Mouse (Mus musculus) limb, embryonic 12.5 days (tissue): ENCODE measurements around the gene Ehd3. TPM values are rescaled to one million over a fixed set of nuclear protein-coding genes. Genes with fewer than 3 reads are reported as not detected.

ENCODE experiments used
- ATAC-seq: fragments of 200-750 bp; cut with Nextera tagmentation; 2 replicates; pipeline ENCODE4 v1.8.0; 2017; ENCODE audit warnings: low read depth, moderate TSS enrichment; ENCODE audit not compliant: insufficient number of reproducible peaks, insufficient read depth, low FRiP score, low TSS enrichment
- H3K27ac ChIP-seq: fragments of 300-500 bp; sonication (generic); 2 replicates; pipeline ENCODE4 v1.5.1; 2016; ENCODE audit warnings: mild to moderate bottlenecking, moderate library complexity
- H3K27me3 ChIP-seq: fragments of 300-500 bp; sonication (generic); 2 replicates; pipeline ENCODE4 v1.6.1; 2016; ENCODE audit warnings: mild to moderate bottlenecking, moderate library complexity
- H3K36me3 ChIP-seq: fragments of 300-500 bp; sonication (generic); 2 replicates; pipeline ENCODE4 v1.6.1; 2016; ENCODE audit warnings: mild to moderate bottlenecking, moderate library complexity
- H3K4me1 ChIP-seq: fragments of 300-500 bp; sonication (generic); replicated peaks from 2 replicates; pipeline ENCODE4 v1.6.1; 2016
- H3K4me2 ChIP-seq: fragments of 300-500 bp; sonication (generic); 2 replicates; pipeline ENCODE4 v1.6.1; 2016; ENCODE audit warnings: mild to moderate bottlenecking, moderate library complexity
- H3K4me3 ChIP-seq: fragments of 300-500 bp; sonication (generic); replicated peaks from 2 replicates; pipeline ENCODE4 v1.5.1; 2016; ENCODE audit warnings: mild to moderate bottlenecking
- H3K9ac ChIP-seq: fragments of 300-500 bp; sonication (generic); replicated peaks from 2 replicates; pipeline ENCODE4 v1.6.1; 2016; ENCODE audit warnings: mild to moderate bottlenecking, moderate library complexity
- H3K9me3 ChIP-seq: fragments of 300-500 bp; sonication (generic); 2 replicates; pipeline ENCODE4 v1.6.1; 2016; ENCODE audit warnings: mild to moderate bottlenecking, moderate library complexity
- WGBS: fragments of 180-500 bp; shearing (Covaris S2); methylation state at CpG from one replicate; pipeline ENCODE4 v1.1.7; 2016; 5-methylcytosine and 5-hydroxymethylcytosine counted together
- polyA plus RNA-seq: library from polyadenylated mRNA; unstranded; fragments of >200 nt; fragmentation: Nextera tagmentation; extraction: Ambion mirVana; gene quantifications from 2 replicates; pipeline ENCODE4 v1.2.1, GENCODE M21; 2016

Gene Ehd3
- polyA plus RNA-seq, 1 experiment from 2014 or later, result 6.4 TPM

DNA sequence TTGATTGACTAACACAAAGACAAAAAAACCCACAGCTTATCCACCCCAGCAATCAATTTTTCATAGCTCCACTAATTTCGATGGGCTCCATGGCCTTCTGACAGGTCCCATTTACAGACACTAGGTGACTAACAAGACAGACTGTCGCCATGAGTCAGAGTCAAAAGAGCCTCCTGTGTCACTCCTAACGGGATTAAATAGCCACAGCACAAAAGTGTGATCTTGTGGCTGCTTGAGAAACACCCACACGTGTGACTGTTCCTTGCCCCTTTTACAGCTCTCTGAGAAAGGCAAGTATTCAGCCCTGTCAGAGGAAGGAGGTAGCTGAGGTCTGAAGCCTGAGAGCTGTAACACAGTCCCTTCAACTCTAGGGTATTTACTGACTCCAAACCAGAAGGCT lies 49.8 kb downstream of the Ehd3 start:
- no peaks in the 10 kb centered on the region for H3K9me3 ChIP-seq
- no peaks in the 10 kb centered on the region; the same call in 1 of the 2 replicates for H3K27me3 ChIP-seq
- H3K9ac ChIP-seq, result no peak overlapping the region
- no peak overlapping the region for H3K4me3 ChIP-seq
- H3K36me3 ChIP-seq, result no peaks in the 10 kb centered on the region
- H3K27ac ChIP-seq, result no peak overlapping the region
- H3K4me1 ChIP-seq, result no peaks in the 10 kb centered on the region
- 63% methylated on average over 4 of the region's 4 CpGs for WGBS
- H3K4me2 ChIP-seq, result no peak overlapping the region
- ATAC-seq, result no peak

DNA sequence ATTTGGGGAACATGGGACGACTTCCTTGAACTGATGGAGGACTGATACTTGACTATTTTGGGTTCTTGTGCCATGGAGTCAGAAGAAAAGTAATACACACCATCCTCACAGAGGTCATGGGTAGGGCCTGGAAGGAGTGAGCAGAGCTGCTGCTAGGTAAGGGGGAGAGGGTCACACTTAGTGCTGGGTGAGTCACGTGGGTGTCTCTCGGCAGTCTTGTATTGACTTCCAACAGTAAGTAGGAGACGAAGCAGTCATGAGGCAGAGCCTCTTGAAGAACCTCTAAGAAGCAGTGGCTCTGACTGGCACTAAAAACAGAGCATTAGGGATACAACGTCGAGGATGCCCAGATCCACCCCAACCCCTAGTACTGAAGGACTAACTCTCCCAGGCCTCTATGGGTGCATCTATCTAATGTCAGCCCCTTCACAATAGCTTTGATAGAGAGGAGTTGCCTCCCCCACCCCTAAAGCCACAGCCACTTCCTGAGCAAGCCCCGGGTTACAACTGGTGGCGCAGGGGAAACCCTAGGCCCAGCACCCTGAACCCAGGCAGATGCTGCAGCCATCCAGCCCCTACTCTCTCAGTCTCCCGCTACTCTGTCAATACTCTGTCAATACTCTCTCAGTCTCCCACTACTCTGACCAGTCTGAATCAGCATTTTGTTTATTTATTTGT lies 65.2 kb downstream of the Ehd3 start:
- H3K27ac ChIP-seq, result no peak overlapping the region
- no peaks in the 10 kb centered on the region for H3K27me3 ChIP-seq
- no peak for ATAC-seq
- H3K9ac ChIP-seq, result no peak overlapping the region
- no peaks in the 10 kb centered on the region for H3K9me3 ChIP-seq
- WGBS, result 91% methylated on average over 9 of the region's 9 CpGs
- no peak overlapping the region for H3K4me3 ChIP-seq
- H3K36me3 ChIP-seq, result no peaks in the 10 kb centered on the region
- H3K4me2 ChIP-seq, result no peak overlapping the region
- no peaks in the 10 kb centered on the region for H3K4me1 ChIP-seq

DNA sequence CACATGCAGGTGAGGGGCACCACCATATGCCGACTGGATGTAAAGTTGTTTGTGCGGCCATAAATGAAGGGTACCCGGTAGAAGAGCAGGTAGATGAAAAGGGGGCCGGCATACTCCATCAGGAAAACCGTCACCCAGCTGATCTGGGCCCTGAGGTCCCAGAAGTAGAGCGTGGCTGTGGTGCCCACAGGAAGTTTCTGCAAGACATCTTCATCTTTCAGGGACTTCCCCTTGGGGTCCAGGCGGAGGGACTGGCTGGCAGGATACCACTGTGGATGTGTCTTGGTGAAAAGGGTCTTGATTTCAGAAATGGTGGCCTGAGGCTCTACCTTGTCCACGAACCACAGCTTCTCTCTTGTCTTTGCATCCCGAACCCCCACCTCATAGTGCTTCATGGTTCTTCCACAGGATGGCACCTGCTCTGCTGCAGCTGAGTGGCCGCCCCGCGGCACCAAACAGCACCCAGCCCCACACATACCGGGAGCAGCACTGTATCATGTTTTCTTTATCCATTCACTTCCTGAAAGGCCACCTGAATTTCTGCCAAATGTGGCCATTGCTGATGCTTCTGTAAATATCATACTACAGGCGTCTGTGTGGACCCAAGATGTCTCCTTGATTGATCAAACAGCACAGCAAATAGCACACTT lies 67.1 kb downstream of the Ehd3 start:
- WGBS, result 92% methylated on average over 14 of the region's 14 CpGs
- Histone ChIP-seq H3K9me3 (no peaks in the 10 kb centered on the region), H3K4me2 (no peak overlapping the region), H3K36me3 (no peaks in the 10 kb centered on the region), H3K4me3 (no peak overlapping the region), H3K27me3 (no peaks in the 10 kb centered on the region), H3K27ac (no peak overlapping the region), H3K9ac (no peak overlapping the region), H3K4me1 (no peaks in the 10 kb centered on the region)
- no peak for ATAC-seq

- no peak overlapping the region for H3K27ac ChIP-seq
- no peaks in the 10 kb centered on the region for H3K4me1 ChIP-seq
- H3K9me3 ChIP-seq, result no peaks in the 10 kb centered on the region
- H3K4me3 ChIP-seq, result no peak overlapping the region
- H3K27me3 ChIP-seq, result no peaks in the 10 kb centered on the region
- ATAC-seq, result no peak
- WGBS, result 84% methylated on average over 4 of the region's 4 CpGs
- H3K36me3 ChIP-seq, result no peaks in the 10 kb centered on the region
- H3K9ac ChIP-seq, result no peak overlapping the region
- H3K4me2 ChIP-seq, result no peak overlapping the region
Measured at GRCm38 (mm10) chr17:73875268-73875667, 71.3 kb downstream of the Ehd3 start.

GRCm38 (mm10) chr17:73875674-73876073 lies 71.7 kb downstream of the Ehd3 start:
- Histone ChIP-seq H3K27ac (no peak overlapping the region), H3K4me1 (no peaks in the 10 kb centered on the region), H3K9me3 (no peaks in the 10 kb centered on the region), H3K4me3 (no peak overlapping the region), H3K9ac (no peak overlapping the region), H3K27me3 (no peaks in the 10 kb centered on the region), H3K4me2 (no peak overlapping the region), H3K36me3 (no peaks in the 10 kb centered on the region)
- no peak for ATAC-seq
- WGBS, result 92% methylated on average over 7 of the region's 7 CpGs

- WGBS, result 96% methylated on average over 10 of the region's 10 CpGs
- 0 out of 2 replicates have a peak, but pooled peaks cover 3% of the 10 kb centered on the region for H3K27me3 ChIP-seq
- H3K9me3 ChIP-seq, result no peaks in the 10 kb centered on the region
- H3K4me1 ChIP-seq, result no peaks in the 10 kb centered on the region
- H3K4me3 ChIP-seq, result no peak overlapping the region
- H3K4me2 ChIP-seq, result no peak overlapping the region
- no peaks in the 10 kb centered on the region for H3K36me3 ChIP-seq
- no peak overlapping the region for H3K27ac ChIP-seq
- H3K9ac ChIP-seq, result no peak overlapping the region
- no peak for ATAC-seq
Measured at GRCm38 (mm10) chr17:73879262-73879916, 75.5 kb downstream of the Ehd3 start.

- no peaks in the 10 kb centered on the region for H3K36me3 ChIP-seq
- H3K9ac ChIP-seq, result no peak overlapping the region
- H3K9me3 ChIP-seq, result no peaks in the 10 kb centered on the region
- no peak overlapping the region for H3K4me3 ChIP-seq
- no peaks in the 10 kb centered on the region for H3K4me1 ChIP-seq
- WGBS, result 89% methylated on average over 6 of the region's 6 CpGs
- H3K27me3 ChIP-seq, result 0 out of 2 replicates have a peak, but pooled peaks cover 3% of the 10 kb centered on the region
- H3K4me2 ChIP-seq, result no peak overlapping the region
- no peak for ATAC-seq
- H3K27ac ChIP-seq, result no peak overlapping the region
Measured at GRCm38 (mm10) chr17:73880286-73880685, 76.4 kb downstream of the Ehd3 start.

GRCm38 (mm10) chr17:73881295-73881694 lies 77.4 kb downstream of the Ehd3 start:
- H3K4me1 ChIP-seq, result 0 out of 2 replicates have a peak, but pooled peaks cover 5% of the 10 kb centered on the region
- H3K4me3 ChIP-seq, result no peak overlapping the region
- no peak overlapping the region for H3K9ac ChIP-seq
- 79% methylated on average over 6 of the region's 6 CpGs for WGBS
- no peak overlapping the region for H3K27ac ChIP-seq
- no peak for ATAC-seq
- no peak overlapping the region for H3K4me2 ChIP-seq
- H3K27me3 ChIP-seq, result 0 out of 2 replicates have a peak, but pooled peaks cover 3% of the 10 kb centered on the region
- H3K9me3 ChIP-seq, result no peaks in the 10 kb centered on the region
- no peaks in the 10 kb centered on the region for H3K36me3 ChIP-seq

Other genes starting within 250 kb of the Ehd3 start
- gene Galnt14, start 93.7 kb upstream of the Ehd3 start, polyA plus RNA-seq, result 1.2 and 1.8 TPM in 2 replicates
- gene Xdh, start 146.1 kb downstream of the Ehd3 start, polyA plus RNA-seq, result 0.98 and 1.0 TPM in 2 replicates
- gene Srd5a2, start 243.8 kb downstream of the Ehd3 start, polyA plus RNA-seq, result 1.9 TPM in 2 replicates